Mouse (Mus musculus): ENCODE results near the gene Klk4. TPM values are rescaled to one million over a fixed set of nuclear protein-coding genes. Genes with fewer than 3 reads are reported as not detected.

Klk4 gene
- 0.28 TPM in 1 of 2 replicates, not detected in the other for polyA plus RNA-seq (2015; fragmentation: Nextera tagmentation; extraction: Ambion mirVana)

DNA sequence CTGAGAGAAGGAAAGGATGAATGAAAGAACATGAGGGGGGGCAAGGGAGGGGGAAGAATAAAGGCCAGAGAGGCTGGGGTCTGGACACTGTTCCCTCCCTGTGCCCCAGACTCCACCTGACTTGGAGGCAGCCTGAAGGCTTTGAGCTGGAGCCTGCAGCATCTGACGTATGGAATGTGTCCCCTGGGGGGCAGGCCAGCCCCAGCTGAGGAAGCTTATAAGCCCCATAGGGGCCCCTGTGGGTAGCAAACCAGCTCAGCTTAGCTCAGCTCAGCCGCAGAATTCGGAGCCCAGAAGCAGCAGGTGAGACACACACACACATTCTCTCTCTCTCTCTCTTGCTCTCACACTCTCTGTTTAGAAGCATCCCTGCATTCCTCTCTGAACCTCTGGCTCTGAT lies at the start of gene Klk4:
Gene Klk4 (plus strand): TSS at position 249 of the 400 bp plus-strand sequence.
- H3K27ac ChIP-seq (replicated peaks), result no peak within 1 kb of the TSS
- no peaks in the 10 kb centered on the region for H3K9me3 ChIP-seq (replicated peaks)
- no peak within 1 kb of the TSS for H3K4me2 ChIP-seq
- WGBS, result 16% methylated on average over 3 of the region's 3 CpGs
- H3K27me3 ChIP-seq (replicated peaks), result 0 out of 2 replicates have a peak, but pooled peaks cover 5% of the 10 kb centered on the region
- H3K4me1 ChIP-seq, result no peaks in the 10 kb centered on the region
- no peak within 1 kb of the TSS for H3K9ac ChIP-seq (replicated peaks)
- no peak within 1 kb of the TSS for H3K4me3 ChIP-seq (replicated peaks)
- H3K36me3 ChIP-seq, result no peaks in the 10 kb centered on the region
- no peak for ATAC-seq (ENCODE audit: low FRiP score)

DNA sequence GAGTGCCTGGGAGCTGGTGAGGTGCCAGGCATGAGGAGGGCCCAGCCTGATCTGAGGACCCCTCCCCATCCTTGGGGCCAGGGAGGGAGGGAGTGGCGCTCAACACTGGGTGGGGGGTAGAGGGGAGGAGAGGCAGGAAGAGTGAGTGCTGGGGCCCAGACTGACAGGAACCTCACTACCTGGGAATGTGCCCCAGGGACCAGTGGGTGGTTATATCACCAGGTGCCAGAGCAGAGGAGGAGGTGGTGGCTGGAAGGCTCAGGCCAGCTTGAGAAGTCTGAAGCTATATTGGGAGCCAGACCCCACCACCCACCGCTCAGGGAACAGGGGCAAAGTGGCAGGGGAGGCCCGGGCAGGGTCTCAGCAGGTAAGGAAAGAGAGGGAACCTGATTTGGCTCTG lies 39.3 kb upstream of the Klk4 start, which contains the start of gene Klk5:
Gene Klk5 (plus strand): TSS at position 271 of the 400 bp plus-strand sequence.
- no peak for ATAC-seq (ENCODE audit: low FRiP score)
- 78% methylated on average over 3 of the region's 3 CpGs for WGBS

DNA sequence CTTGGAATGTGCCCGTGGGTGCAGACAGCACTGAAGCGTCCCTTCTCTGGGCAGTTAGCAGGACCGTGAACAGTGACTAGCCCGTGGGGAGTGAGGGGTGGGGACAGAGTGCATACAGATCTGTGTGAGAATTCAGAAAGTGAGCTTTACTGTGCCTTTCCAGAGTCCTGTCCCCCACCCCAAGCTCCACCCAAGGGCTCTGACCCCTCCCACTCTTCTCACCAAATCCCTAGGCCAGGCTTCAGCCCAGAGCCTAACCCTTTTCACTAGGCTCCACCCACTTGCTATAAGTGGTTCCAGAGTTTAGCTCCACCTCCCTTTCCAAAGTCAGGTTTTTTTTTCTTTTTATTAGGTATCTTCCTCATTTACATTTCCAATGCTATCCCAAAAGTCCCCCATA lies 37.2 kb upstream of the Klk4 start:
- Histone ChIP-seq H3K27ac (replicated peaks) (no peak overlapping the region), H3K4me2 (no peak overlapping the region), H3K4me3 (replicated peaks) (no peak overlapping the region), H3K27me3 (replicated peaks) (no peaks in the 10 kb centered on the region), H3K4me1 (no peaks in the 10 kb centered on the region), H3K9me3 (replicated peaks) (no peaks in the 10 kb centered on the region), H3K36me3 (no peaks in the 10 kb centered on the region), H3K9ac (replicated peaks) (no peak overlapping the region)
- WGBS, result 90% methylated on average over 4 of the region's 4 CpGs
- ATAC-seq (ENCODE audit: low FRiP score), result no peak

More for the DNA sequence above, 39.3 kb upstream of the Klk4 start, which contains the start of gene Klk5:
- H3K4me3 ChIP-seq (replicated peaks), result no peak within 1 kb of the TSS
- no peaks in the 10 kb centered on the region for H3K4me1 ChIP-seq
- H3K27me3 ChIP-seq (replicated peaks), result no peaks in the 10 kb centered on the region
- no peak within 1 kb of the TSS for H3K9ac ChIP-seq (replicated peaks)
- H3K36me3 ChIP-seq, result no peaks in the 10 kb centered on the region
- H3K4me2 ChIP-seq, result no peak within 1 kb of the TSS
- no peaks in the 10 kb centered on the region for H3K9me3 ChIP-seq (replicated peaks)
- no peak within 1 kb of the TSS for H3K27ac ChIP-seq (replicated peaks)

DNA sequence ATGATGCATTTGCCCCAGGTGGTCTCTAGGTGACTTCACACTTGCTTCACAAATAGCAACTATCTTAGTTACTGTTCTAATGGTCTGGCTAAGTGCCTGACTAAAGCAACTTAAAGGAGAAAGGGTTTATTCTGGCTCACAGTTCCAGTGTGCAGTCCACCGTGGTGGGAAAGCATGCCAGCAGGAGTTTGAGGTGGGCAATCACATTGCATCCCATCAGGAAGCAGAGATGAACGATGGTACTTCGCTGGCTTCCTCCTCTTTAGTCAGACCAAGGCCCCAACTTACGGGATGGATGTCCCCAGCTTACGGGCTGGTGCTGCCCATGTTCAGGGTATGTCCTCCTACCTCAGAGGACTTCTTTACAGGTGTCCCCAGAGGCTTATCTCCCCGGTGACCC lies 29.3 kb upstream of the Klk4 start:
- H3K36me3 ChIP-seq, result no peaks in the 10 kb centered on the region
- no peaks in the 10 kb centered on the region for H3K9me3 ChIP-seq (replicated peaks)
- 88% methylated on average over 6 of the region's 6 CpGs for WGBS
- no peak for ATAC-seq (ENCODE audit: low FRiP score)
- no peaks in the 10 kb centered on the region for H3K4me1 ChIP-seq
- no peaks in the 10 kb centered on the region for H3K27me3 ChIP-seq (replicated peaks)
- no peak overlapping the region for H3K4me3 ChIP-seq (replicated peaks)
- H3K9ac ChIP-seq (replicated peaks), result no peak overlapping the region
- no peak overlapping the region for H3K27ac ChIP-seq (replicated peaks)
- no peak overlapping the region for H3K4me2 ChIP-seq

DNA sequence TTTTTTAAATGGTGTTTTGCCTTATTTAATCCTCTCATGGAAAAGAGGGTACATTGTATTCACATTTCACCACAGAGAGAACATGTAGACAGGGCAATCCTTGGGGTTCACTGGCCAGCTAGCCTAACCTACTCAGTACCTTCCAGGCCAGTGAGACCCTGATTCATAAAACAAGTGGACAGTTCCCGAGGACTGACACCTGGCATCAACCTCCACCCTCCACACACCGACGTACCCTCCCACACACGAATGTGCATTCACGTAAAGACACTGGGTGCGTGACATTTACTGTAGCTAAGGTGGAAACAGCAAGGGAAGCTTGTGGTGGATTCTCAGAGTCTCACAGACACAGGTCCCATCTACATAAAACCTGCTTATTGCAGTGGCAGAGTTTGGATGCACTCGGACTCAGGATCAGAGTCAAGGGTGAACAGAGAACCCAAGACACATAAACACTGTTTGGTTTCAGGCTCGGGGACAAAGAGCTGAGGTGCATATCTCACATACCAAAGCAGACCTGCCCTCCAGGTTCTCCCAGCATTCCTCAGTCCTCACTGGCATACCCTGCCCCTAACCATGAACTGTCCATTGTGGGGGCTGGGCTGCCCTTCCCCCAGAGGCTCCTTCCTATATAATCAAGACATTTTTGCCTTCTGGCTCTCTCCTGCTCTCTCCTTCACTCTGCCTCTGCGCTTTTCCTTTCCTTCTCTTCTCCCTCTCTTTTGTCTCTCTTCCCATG lies 26.1 kb upstream of the Klk4 start:
- H3K27me3 ChIP-seq (replicated peaks), result no peaks in the 10 kb centered on the region
- 86% methylated on average over 9 of the region's 9 CpGs for WGBS
- H3K9me3 ChIP-seq (replicated peaks), result no peaks in the 10 kb centered on the region
- no peaks in the 10 kb centered on the region for H3K36me3 ChIP-seq
- no peaks in the 10 kb centered on the region for H3K4me1 ChIP-seq
- no peak overlapping the region for H3K4me3 ChIP-seq (replicated peaks)
- H3K27ac ChIP-seq (replicated peaks), result no peak overlapping the region
- H3K4me2 ChIP-seq, result no peak overlapping the region
- ATAC-seq (ENCODE audit: low FRiP score), result no peak
- no peak overlapping the region for H3K9ac ChIP-seq (replicated peaks)

DNA sequence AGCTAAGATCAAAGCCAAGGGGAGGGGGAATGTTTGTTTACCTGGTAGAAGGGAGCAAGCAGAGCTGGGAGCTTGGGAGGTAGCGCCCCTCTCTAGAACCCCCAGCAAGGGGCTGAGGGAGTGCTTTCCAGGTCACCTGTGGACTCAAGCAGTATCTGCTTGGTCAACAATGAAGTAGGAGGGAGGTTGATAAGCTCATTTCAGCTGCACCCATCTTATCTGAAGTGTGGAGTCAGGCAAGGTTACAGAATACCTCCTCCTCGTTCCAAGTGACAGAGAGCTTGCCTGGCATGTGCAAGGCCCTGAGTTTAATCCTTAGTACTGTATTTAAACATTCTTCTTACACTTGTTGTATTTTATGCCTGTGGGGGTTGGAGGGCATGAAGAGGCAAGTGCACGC lies 25.3 kb upstream of the Klk4 start:
- H3K36me3 ChIP-seq, result no peaks in the 10 kb centered on the region
- H3K4me2 ChIP-seq, result no peak overlapping the region
- no peak for ATAC-seq (ENCODE audit: low FRiP score)
- H3K4me1 ChIP-seq, result 0 out of 2 replicates have a peak, but pooled peaks cover 2% of the 10 kb centered on the region
- no peaks in the 10 kb centered on the region for H3K9me3 ChIP-seq (replicated peaks)
- WGBS, result 87% methylated on average over 3 of the region's 3 CpGs
- no peak overlapping the region for H3K4me3 ChIP-seq (replicated peaks)
- no peak overlapping the region for H3K9ac ChIP-seq (replicated peaks)
- H3K27ac ChIP-seq (replicated peaks), result no peak overlapping the region
- no peaks in the 10 kb centered on the region for H3K27me3 ChIP-seq (replicated peaks)

DNA sequence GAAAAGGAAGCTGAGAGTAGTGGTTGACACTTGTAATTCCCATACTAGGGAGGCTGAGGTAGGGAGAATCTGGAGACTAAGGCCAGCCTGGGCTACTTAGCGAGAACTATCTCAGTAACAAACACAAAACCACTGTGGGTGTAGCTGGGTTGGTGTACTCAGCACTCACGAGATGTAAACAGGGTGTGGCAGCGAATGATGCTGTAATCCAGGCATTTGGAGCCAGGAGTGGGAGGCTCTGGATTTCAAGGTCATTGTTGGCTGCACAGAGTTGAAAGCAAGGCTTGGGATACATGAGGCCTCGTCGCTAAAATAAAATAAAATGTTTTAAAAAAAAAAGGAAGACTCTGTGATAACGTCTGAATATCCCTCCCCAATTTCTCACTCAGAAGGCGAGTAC lies 24.7 kb upstream of the Klk4 start:
- H3K9me3 ChIP-seq (replicated peaks), result no peaks in the 10 kb centered on the region
- H3K4me2 ChIP-seq, result no peak overlapping the region
- no peaks in the 10 kb centered on the region for H3K27me3 ChIP-seq (replicated peaks)
- no peaks in the 10 kb centered on the region for H3K36me3 ChIP-seq
- no peak overlapping the region for H3K9ac ChIP-seq (replicated peaks)
- H3K4me3 ChIP-seq (replicated peaks), result no peak overlapping the region
- no peak overlapping the region for H3K27ac ChIP-seq (replicated peaks)
- 84% methylated on average over 7 of the region's 7 CpGs for WGBS
- no peak for ATAC-seq (ENCODE audit: low FRiP score)
- 0 out of 2 replicates have a peak, but pooled peaks cover 2% of the 10 kb centered on the region for H3K4me1 ChIP-seq

DNA sequence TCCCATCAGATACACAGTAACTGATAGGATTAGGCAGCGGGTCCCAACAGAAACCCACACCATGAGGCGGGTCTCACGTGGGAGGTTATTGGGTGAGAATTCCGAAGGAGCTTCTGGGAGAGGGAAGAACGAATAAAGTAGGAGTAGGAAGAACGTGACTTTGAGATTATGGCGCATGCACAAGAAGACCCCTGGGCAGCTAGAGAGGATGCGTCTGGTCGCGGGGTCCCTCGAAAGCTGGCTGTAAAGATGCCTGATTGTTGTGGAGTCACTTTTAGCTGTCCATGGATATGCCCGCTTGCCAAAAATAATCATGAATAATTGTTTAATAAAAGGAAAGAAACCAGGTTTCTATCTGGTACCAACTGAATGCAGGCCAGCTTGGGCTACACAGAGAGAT lies 23.5 kb upstream of the Klk4 start:
- Histone ChIP-seq H3K36me3 (no peaks in the 10 kb centered on the region), H3K27me3 (replicated peaks) (no peaks in the 10 kb centered on the region), H3K9ac (replicated peaks) (no peak overlapping the region), H3K4me1 (0 out of 2 replicates have a peak, but pooled peaks cover 2% of the 10 kb centered on the region), H3K4me2 (no peak overlapping the region), H3K4me3 (replicated peaks) (no peak overlapping the region), H3K9me3 (replicated peaks) (no peaks in the 10 kb centered on the region), H3K27ac (replicated peaks) (no peak overlapping the region)
- no peak for ATAC-seq (ENCODE audit: low FRiP score)
- 92% methylated on average over 12 of the region's 12 CpGs for WGBS

DNA sequence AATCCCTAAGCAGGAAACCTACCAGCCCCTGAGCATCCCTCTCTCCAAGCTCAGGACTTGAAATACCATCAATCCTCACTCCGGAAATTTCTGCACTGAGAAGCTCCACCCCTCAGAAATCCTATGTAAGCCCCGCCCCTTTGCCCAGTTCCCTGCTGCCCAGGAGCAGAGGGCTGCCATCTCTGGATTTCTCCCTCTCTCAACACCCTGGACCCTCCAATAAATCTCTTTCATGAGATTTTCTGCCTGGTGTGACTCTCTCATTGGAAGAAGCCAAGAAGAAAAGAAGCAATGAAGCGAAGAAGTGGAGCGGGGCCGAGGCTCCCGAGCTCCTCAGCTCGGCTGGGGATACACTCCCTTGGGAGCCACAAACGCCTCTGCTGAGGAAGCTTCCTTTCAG lies 20.5 kb upstream of the Klk4 start:
- no peak overlapping the region for H3K4me3 ChIP-seq (replicated peaks)
- peak overlapping the region; percentile 39 for H3K4me2 ChIP-seq
- no peaks in the 10 kb centered on the region for H3K9me3 ChIP-seq (replicated peaks)
- 0 out of 2 replicates have a peak, but pooled peaks cover 2% of the 10 kb centered on the region for H3K4me1 ChIP-seq
- no peaks in the 10 kb centered on the region for H3K27me3 ChIP-seq (replicated peaks)
- no peak overlapping the region for H3K9ac ChIP-seq (replicated peaks)
- 32% methylated on average over 8 of the region's 8 CpGs for WGBS
- no peak for ATAC-seq (ENCODE audit: low FRiP score)
- H3K27ac ChIP-seq (replicated peaks), result no peak overlapping the region
- H3K36me3 ChIP-seq, result no peaks in the 10 kb centered on the region

DNA sequence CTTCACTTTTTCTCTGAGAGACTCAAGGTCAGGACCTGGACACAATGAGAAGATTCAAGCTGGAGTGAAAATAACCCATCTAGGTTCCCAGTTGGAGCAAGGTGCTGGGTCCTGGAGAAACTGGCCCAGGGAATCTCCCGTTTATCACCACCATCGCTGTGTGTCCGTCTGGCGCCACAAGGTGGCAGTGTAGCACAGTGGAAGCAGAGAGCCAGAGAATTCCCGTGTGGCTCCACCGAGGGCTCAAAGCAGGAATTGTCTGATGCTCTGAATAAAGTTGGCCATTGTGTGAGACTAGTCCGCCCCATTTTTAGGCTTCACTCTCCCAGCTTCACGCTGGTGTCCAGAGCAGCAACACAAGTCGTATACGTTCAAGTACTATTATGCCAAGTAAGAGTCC lies 7.7 kb upstream of the Klk4 start:
- Histone ChIP-seq H3K27me3 (replicated peaks) (no peaks in the 10 kb centered on the region), H3K4me3 (replicated peaks) (no peak overlapping the region), H3K9ac (replicated peaks) (no peak overlapping the region), H3K4me2 (no peak overlapping the region), H3K36me3 (no peaks in the 10 kb centered on the region), H3K9me3 (replicated peaks) (no peaks in the 10 kb centered on the region), H3K27ac (replicated peaks) (no peak overlapping the region), H3K4me1 (peaks cover 9% of the 10 kb centered on the region; the same call in 1 of the 2 replicates)
- ATAC-seq (ENCODE audit: low FRiP score), result peak; percentile 65
- WGBS, result 5% methylated on average over 10 of the region's 10 CpGs

DNA sequence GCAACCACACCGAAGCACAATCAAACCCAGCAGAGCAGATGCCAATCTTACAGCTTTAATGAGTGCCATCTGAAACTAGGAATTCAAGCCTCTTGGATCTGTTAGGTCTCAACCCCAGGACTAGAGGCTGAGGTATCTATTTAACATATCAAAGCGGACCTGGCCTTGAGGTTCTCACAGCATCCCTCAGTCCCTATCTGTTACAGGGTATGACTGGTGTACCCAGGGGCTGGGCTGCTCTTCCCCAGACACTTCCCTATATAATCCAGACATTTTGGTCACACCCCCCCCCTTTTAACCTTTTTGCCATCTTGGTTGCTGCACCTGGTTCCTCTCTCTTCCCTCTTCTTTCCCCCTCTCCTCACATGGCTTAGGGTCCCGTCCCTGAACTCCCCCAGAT lies 7.3 kb upstream of the Klk4 start:
- Histone ChIP-seq H3K9me3 (replicated peaks) (no peaks in the 10 kb centered on the region), H3K27ac (replicated peaks) (no peak overlapping the region), H3K4me2 (no peak overlapping the region), H3K9ac (replicated peaks) (no peak overlapping the region), H3K4me1 (peaks cover 9% of the 10 kb centered on the region; the same call in 1 of the 2 replicates), H3K4me3 (replicated peaks) (no peak overlapping the region), H3K27me3 (replicated peaks) (no peaks in the 10 kb centered on the region), H3K36me3 (no peaks in the 10 kb centered on the region)
- no peak for ATAC-seq (ENCODE audit: low FRiP score)
- WGBS, result 76% methylated on average over 3 of the region's 3 CpGs

DNA sequence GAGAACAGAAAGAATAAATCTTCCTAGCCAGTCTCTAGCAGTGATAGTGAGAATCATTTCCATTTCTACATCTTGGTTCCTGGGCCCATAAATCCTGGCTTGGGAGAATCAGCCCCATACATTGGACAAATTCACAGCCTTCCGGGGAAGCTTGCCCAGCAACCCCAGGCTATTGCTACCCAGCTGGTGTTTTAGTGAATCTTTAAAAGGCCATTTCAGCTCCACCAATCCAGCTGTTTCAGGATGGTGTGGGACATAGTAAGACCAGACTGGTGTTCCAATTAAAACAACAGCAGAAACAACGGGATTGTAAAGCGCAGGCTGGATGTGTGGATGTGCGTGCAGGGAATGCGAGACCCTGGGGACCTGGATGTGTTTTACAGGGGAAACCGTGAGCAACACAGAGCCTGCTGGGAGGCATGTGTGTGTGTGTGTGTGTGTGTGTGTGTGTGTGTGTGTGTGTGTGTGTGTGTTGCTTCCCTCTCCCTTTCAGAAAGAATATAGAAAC lies 6.0 kb upstream of the Klk4 start:
- peak; percentile 75 for ATAC-seq (ENCODE audit: low FRiP score)
- H3K9ac ChIP-seq (replicated peaks), result no peak overlapping the region
- H3K27ac ChIP-seq (replicated peaks), result peak overlapping the region; percentile 58
- no peaks in the 10 kb centered on the region for H3K27me3 ChIP-seq (replicated peaks)
- no peak overlapping the region for H3K4me3 ChIP-seq (replicated peaks)
- peaks cover 9% of the 10 kb centered on the region; the same call in 1 of the 2 replicates for H3K4me1 ChIP-seq
- H3K4me2 ChIP-seq, result no peak overlapping the region
- no peaks in the 10 kb centered on the region for H3K36me3 ChIP-seq
- H3K9me3 ChIP-seq (replicated peaks), result no peaks in the 10 kb centered on the region
- 29% methylated on average over 6 of the region's 6 CpGs for WGBS
